Comparison of ENCODE assay signal across 8 mouse cellular contexts in the genomic region with DNA sequence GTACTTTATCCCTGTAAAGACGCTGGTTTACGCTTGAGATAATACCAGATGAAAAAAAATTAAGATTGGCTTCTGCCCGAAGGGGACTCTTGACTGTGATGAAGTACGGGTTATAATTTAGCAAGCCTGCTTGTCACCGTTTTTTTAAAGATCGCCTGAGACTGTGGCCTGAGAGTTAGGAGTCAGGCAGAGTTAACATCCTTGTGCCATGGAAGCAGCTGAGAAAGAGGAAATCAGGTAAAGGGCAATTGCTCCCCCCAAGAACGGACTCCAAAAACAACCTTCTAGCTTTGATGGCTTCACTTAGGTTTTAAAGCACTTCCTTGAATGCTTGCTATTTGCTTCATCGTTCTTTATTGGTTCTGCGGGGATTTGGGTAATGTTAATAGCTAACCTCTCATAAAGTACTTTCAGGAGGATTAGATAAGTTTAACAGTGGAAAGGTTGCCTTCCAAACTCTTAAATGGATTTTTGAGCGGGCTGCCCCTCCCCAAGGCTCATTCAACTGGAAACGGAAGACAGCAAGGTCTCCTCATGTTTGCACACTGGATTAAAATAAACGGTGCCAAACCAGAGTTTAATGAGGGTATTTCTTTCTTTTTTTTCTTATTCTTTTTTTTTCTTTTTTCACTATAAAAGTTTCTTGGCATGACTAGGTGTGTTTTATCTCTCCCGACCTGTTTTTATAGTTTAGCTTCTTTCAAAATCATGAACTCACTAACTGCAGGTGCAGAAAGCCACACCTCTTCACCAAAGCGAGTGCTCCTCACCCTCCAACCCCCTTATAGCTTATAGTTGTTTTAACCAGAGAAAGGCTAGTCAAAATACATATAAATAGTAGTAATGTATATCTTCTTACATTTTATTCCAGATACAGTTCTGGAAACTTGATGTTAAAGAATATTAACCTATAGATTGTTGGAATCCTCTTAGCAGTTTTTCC. TPM values are rescaled to one million over a fixed set of nuclear protein-coding genes. Genes with fewer than 3 reads are reported as not detected.
DNase-seq lines count a peak whose midpoint lies in the region; ATAC-seq lines count a peak whose summit lies in the region.

No protein-coding gene starts in this region.

- peak overlapping the region; percentile 63 for H3K4me2 ChIP-seq in midbrain, embryonic 11.5 days

- ATAC-seq in CD4-positive, CD25-positive, alpha-beta regulatory T cell, adult 4 months: no peak
- no peak for ATAC-seq in midbrain, embryonic 11.5 days (ENCODE audit: low FRiP score)

- peak overlapping the region; percentile 75 for H3K4me3 ChIP-seq in heart, embryonic 10.5 days
- peak overlapping the region; percentile 82 for H3K4me3 ChIP-seq in midbrain, embryonic 11.5 days (ENCODE audit: low read depth, low read length)

- H3K27ac ChIP-seq in heart, embryonic 10.5 days: peak overlapping the region; percentile 97
- no peak overlapping the region; the same call in 1 of the 2 replicates for H3K27ac ChIP-seq in midbrain, embryonic 11.5 days (ENCODE audit: low read depth, low read length)

- peak; percentile 11 for DNase-seq in CD4-positive, CD25-positive, alpha-beta regulatory T cell, adult 2 months (ENCODE audit: low read depth, low spot score)
- peak; percentile 4 for DNase-seq in T-cell, adult 2 months (ENCODE audit: low spot score)
- DNase-seq in heart, embryonic 10.5 days (ENCODE audit: low spot score): no peak
- peak; percentile 20 for DNase-seq in kidney, postnatal 10 days
- no peak for DNase-seq in midbrain, embryonic 11.5 days (ENCODE audit: low spot score, missing footprints)
- no peak for DNase-seq in frontal cortex, postnatal 10 days (ENCODE audit: low spot score in 2 of 2)
- no peak for DNase-seq in right cerebral cortex, postnatal 36 days (ENCODE audit: low spot score in 2 of 2)

- 32% methylated on average over 14 of the region's 14 CpGs for WGBS in heart, embryonic 10.5 days
- 38% methylated on average over 14 of the region's 14 CpGs for WGBS in midbrain, embryonic 11.5 days

- H3K4me1 ChIP-seq in heart, embryonic 10.5 days: peaks cover 14% of the 10 kb centered on the region
- peaks cover 12% of the 10 kb centered on the region for H3K4me1 ChIP-seq in midbrain, embryonic 11.5 days (ENCODE audit: control insufficient read depth, insufficient read depth, low read length)

- peaks cover 16% of the 10 kb centered on the region; the same call in 1 of the 2 replicates for H3K36me3 ChIP-seq in heart, embryonic 10.5 days
- no peaks in the 10 kb centered on the region for H3K36me3 ChIP-seq in midbrain, embryonic 11.5 days (ENCODE audit: control insufficient read depth, insufficient read depth, low read length)

- H3K9ac ChIP-seq in midbrain, embryonic 11.5 days (ENCODE audit: low read length): peak overlapping the region; percentile 83

- H3K9me3 ChIP-seq in heart, embryonic 10.5 days: no peaks in the 10 kb centered on the region
- no peaks in the 10 kb centered on the region for H3K9me3 ChIP-seq in midbrain, embryonic 11.5 days (ENCODE audit: control insufficient read depth, low read length)

- H3K27me3 ChIP-seq in heart, embryonic 10.5 days (ENCODE audit: insufficient read depth, poor library complexity, severe bottlenecking): no peaks in the 10 kb centered on the region
- H3K27me3 ChIP-seq in midbrain, embryonic 11.5 days (ENCODE audit: control insufficient read depth, insufficient read depth, low read length): no peaks in the 10 kb centered on the region

RNA-seq across cellular contexts. Expression of gene Tmem87a, which starts 1.2 kb away (rescaled TPM):
- 10 to 100 TPM; 14.4 to 25.7 TPM for polyA plus RNA-seq in CD4-positive, CD25-positive, alpha-beta regulatory T cell, adult 4 months (2017; shearing (Covaris generic))
- polyA plus RNA-seq in heart, embryonic 10.5 days (2016; fragmentation: Nextera tagmentation; extraction: Ambion mirVana): 4.4 and 4.5 TPM in 2 replicates
- polyA plus RNA-seq in midbrain, embryonic 11.5 days (2014; fragmentation: Nextera tagmentation; extraction: Ambion mirVana): 8.3 and 8.6 TPM in 2 replicates

RNA-seq across cellular contexts. Expression of gene Ganc, which starts 1.4 kb away (rescaled TPM):
- polyA plus RNA-seq in CD4-positive, CD25-positive, alpha-beta regulatory T cell, adult 4 months (2017; shearing (Covaris generic)): 10 to 100 TPM; 21.0 to 25.8 TPM
- polyA plus RNA-seq in heart, embryonic 10.5 days (2016; fragmentation: Nextera tagmentation; extraction: Ambion mirVana): 7.0 and 8.8 TPM in 2 replicates
- 7.2 and 10.0 TPM in 2 replicates for polyA plus RNA-seq in midbrain, embryonic 11.5 days (2014; fragmentation: Nextera tagmentation; extraction: Ambion mirVana)

RNA-seq across cellular contexts. Expression of gene Capn3, which starts 50.7 kb away (rescaled TPM):
- 10 to 100 TPM; 59.3 to 94.3 TPM for polyA plus RNA-seq in CD4-positive, CD25-positive, alpha-beta regulatory T cell, adult 4 months (2017; shearing (Covaris generic))
- polyA plus RNA-seq in heart, embryonic 10.5 days (2016; fragmentation: Nextera tagmentation; extraction: Ambion mirVana): 5.2 and 6.3 TPM in 2 replicates
- polyA plus RNA-seq in midbrain, embryonic 11.5 days (2014; fragmentation: Nextera tagmentation; extraction: Ambion mirVana): 4.8 and 5.9 TPM in 2 replicates

RNA-seq across cellular contexts. Expression of gene Vps39, which starts 52.2 kb away (rescaled TPM):
- 10 to 100 TPM; 32.2 to 36.4 TPM for polyA plus RNA-seq in CD4-positive, CD25-positive, alpha-beta regulatory T cell, adult 4 months (2017; shearing (Covaris generic))
- 17.4 and 19.2 TPM in 2 replicates for polyA plus RNA-seq in heart, embryonic 10.5 days (2016; fragmentation: Nextera tagmentation; extraction: Ambion mirVana)
- 36.8 and 40.1 TPM in 2 replicates for polyA plus RNA-seq in midbrain, embryonic 11.5 days (2014; fragmentation: Nextera tagmentation; extraction: Ambion mirVana)

Comparison
In these comparisons a context has a peak if more than half of its experiments do, and no peak if none do; other contexts are left out.
1. DNase-seq: peak in CD4-positive, CD25-positive, alpha-beta regulatory T cell, adult 2 months (single experiment), T-cell, adult 2 months (single experiment) and kidney, postnatal 10 days (single experiment); none in heart, embryonic 10.5 days (single experiment), midbrain, embryonic 11.5 days (single experiment), frontal cortex, postnatal 10 days (0 of 2) and right cerebral cortex, postnatal 36 days (0 of 2).